Mouse (Mus musculus) megakaryocyte, embryonic 14.5 days (primary cell): ENCODE measurements around the gene Rpap1. TPM values are rescaled to one million over a fixed set of nuclear protein-coding genes. Genes with fewer than 3 reads are reported as not detected.

ENCODE experiments used
- H3K27me3 ChIP-seq: replicated peaks from 2 replicates; pipeline ENCODE3; 2012; ENCODE audit warnings: inconsistent platforms
- H3K36me3 ChIP-seq: replicated peaks from 2 replicates; pipeline ENCODE3; 2012; ENCODE audit warnings: low read length, inconsistent platforms, mixed read lengths
- H3K4me1 ChIP-seq: 2 replicates; pipeline ENCODE4 v1.6.1; 2012; ENCODE audit warnings: inconsistent platforms
- H3K4me3 ChIP-seq: replicated peaks from 2 replicates; pipeline ENCODE3; 2012; ENCODE audit warnings: moderate library complexity, mild to moderate bottlenecking, inconsistent platforms
- H3K9me3 ChIP-seq: 2 replicates; pipeline ENCODE4 v1.6.1; 2012; ENCODE audit warnings: inconsistent platforms
- FLI1 ChIP-seq: IDR thresholded peaks from 2 replicates; pipeline ENCODE4 v1.6.1; 2012; ENCODE audit warnings: low read length, inconsistent platforms, mixed read lengths
- GATA1 ChIP-seq: IDR thresholded peaks from 3 replicates; pipeline ENCODE4 v1.6.1; 2012; ENCODE audit warnings: mixed read lengths, low read length, inconsistent platforms, borderline replicate concordance
- polyA plus RNA-seq: library from polyadenylated mRNA; stranded (reverse); fragments of >175 nt; gene quantifications from 2 replicates; pipeline ENCODE4 v1.2.3, GENCODE M21; 2012; ENCODE audit warnings: low replicate concordance; ENCODE audit not compliant: insufficient read depth

Gene Rpap1
- polyA plus RNA-seq, 1 experiment, result 8.7 TPM

- Histone ChIP-seq H3K4me3 (no peak overlapping the region), H3K36me3 (no peaks in the 10 kb centered on the region), H3K9me3 (no peaks in the 10 kb centered on the region), H3K4me1 (peaks cover 6% of the 10 kb centered on the region), H3K27me3 (peaks cover 82% of the 10 kb centered on the region)
- TF ChIP-seq GATA1 (no peak), FLI1 (no peak)
Measured at GRCm38 (mm10) chr2:119810890-119811289, 23.6 kb upstream of the Rpap1 start.

- Histone ChIP-seq H3K4me1 (peaks cover 6% of the 10 kb centered on the region), H3K27me3 (peaks cover 92% of the 10 kb centered on the region), H3K36me3 (no peaks in the 10 kb centered on the region), H3K9me3 (no peaks in the 10 kb centered on the region), H3K4me3 (no peak overlapping the region)
- TF ChIP-seq FLI1, result no peak
- no peak for TF ChIP-seq GATA1
Measured at GRCm38 (mm10) chr2:119808881-119809280, 21.5 kb upstream of the Rpap1 start.

- Histone ChIP-seq H3K4me3 (no peak overlapping the region), H3K36me3 (no peaks in the 10 kb centered on the region), H3K4me1 (peaks cover 6% of the 10 kb centered on the region), H3K9me3 (no peaks in the 10 kb centered on the region), H3K27me3 (peaks cover 93% of the 10 kb centered on the region)
- TF ChIP-seq GATA1 (no peak), FLI1 (no peak)
Measured at GRCm38 (mm10) chr2:119808438-119808837, 21.1 kb upstream of the Rpap1 start.

GRCm38 (mm10) chr2:119805536-119805935 lies 18.2 kb upstream of the Rpap1 start:
- peaks cover 17% of the 10 kb centered on the region for H3K4me1 ChIP-seq
- peaks cover 92% of the 10 kb centered on the region for H3K27me3 ChIP-seq
- no peak for TF ChIP-seq GATA1
- TF ChIP-seq FLI1, result no peak
- no peaks in the 10 kb centered on the region for H3K9me3 ChIP-seq
- H3K36me3 ChIP-seq, result no peaks in the 10 kb centered on the region
- H3K4me3 ChIP-seq, result peak overlapping the region; percentile 44

- no peaks in the 10 kb centered on the region for H3K36me3 ChIP-seq
- no peaks in the 10 kb centered on the region for H3K9me3 ChIP-seq
- H3K4me1 ChIP-seq, result peaks cover 24% of the 10 kb centered on the region
- TF ChIP-seq GATA1, result no peak
- no peak for TF ChIP-seq FLI1
- H3K27me3 ChIP-seq, result peaks cover 92% of the 10 kb centered on the region
- no peak overlapping the region for H3K4me3 ChIP-seq
Measured at GRCm38 (mm10) chr2:119804776-119805175, 17.4 kb upstream of the Rpap1 start.

GRCm38 (mm10) chr2:119804275-119804628 lies 16.9 kb upstream of the Rpap1 start:
- H3K4me1 ChIP-seq, result peaks cover 26% of the 10 kb centered on the region
- no peak overlapping the region for H3K4me3 ChIP-seq
- peaks cover 94% of the 10 kb centered on the region for H3K27me3 ChIP-seq
- TF ChIP-seq FLI1, result no peak
- TF ChIP-seq GATA1, result no peak
- no peaks in the 10 kb centered on the region for H3K9me3 ChIP-seq
- no peaks in the 10 kb centered on the region for H3K36me3 ChIP-seq

GRCm38 (mm10) chr2:119803618-119804274 lies 16.4 kb upstream of the Rpap1 start:
- Histone ChIP-seq H3K27me3 (peaks cover 94% of the 10 kb centered on the region), H3K9me3 (no peaks in the 10 kb centered on the region), H3K4me1 (peaks cover 26% of the 10 kb centered on the region), H3K4me3 (no peak overlapping the region), H3K36me3 (no peaks in the 10 kb centered on the region)
- no peak for TF ChIP-seq FLI1
- TF ChIP-seq GATA1, result no peak

- H3K36me3 ChIP-seq, result no peaks in the 10 kb centered on the region
- no peak overlapping the region for H3K4me3 ChIP-seq
- no peak for TF ChIP-seq GATA1
- H3K4me1 ChIP-seq, result peaks cover 33% of the 10 kb centered on the region
- no peaks in the 10 kb centered on the region for H3K9me3 ChIP-seq
- peaks cover 94% of the 10 kb centered on the region for H3K27me3 ChIP-seq
Measured at GRCm38 (mm10) chr2:119802767-119803617, 15.7 kb upstream of the Rpap1 start.

GRCm38 (mm10) chr2:119800876-119801846 lies 13.8 kb upstream of the Rpap1 start:
- H3K36me3 ChIP-seq, result no peaks in the 10 kb centered on the region
- TF ChIP-seq FLI1, result no peak
- TF ChIP-seq GATA1, result no peak
- no peaks in the 10 kb centered on the region for H3K9me3 ChIP-seq
- peak overlapping the region; percentile 60 for H3K4me3 ChIP-seq
- H3K4me1 ChIP-seq, result peaks cover 42% of the 10 kb centered on the region
- H3K27me3 ChIP-seq, result peaks cover 95% of the 10 kb centered on the region

GRCm38 (mm10) chr2:119799961-119800550 lies 12.7 kb upstream of the Rpap1 start:
- Histone ChIP-seq H3K36me3 (no peaks in the 10 kb centered on the region), H3K27me3 (peaks cover 90% of the 10 kb centered on the region), H3K9me3 (no peaks in the 10 kb centered on the region), H3K4me3 (peak overlapping the region; percentile 91), H3K4me1 (peaks cover 42% of the 10 kb centered on the region)
- TF ChIP-seq FLI1 (no peak), GATA1 (no peak)
